ENCODE assay signal across 32 mouse cellular contexts in genomic region chr4:118861791-118862190, GRCm38 (mm10). TPM values are rescaled to one million over a fixed set of nuclear protein-coding genes. Genes with fewer than 3 reads are reported as not detected.
"Had no signal": no experiment of that assay in that cellular context is flagged by ENCODE, and none has a peak within 500 bp of the region (broad histone marks: within the 10 kb centered on the region; RNA-seq: fewer than 3 reads in every experiment).

No protein-coding gene starts in this region.

- H3K4me2 ChIP-seq: kidney, embryonic 15.5 days; liver, embryonic 13.5 days; midbrain, embryonic 11.5 days had no signal

- H3K4me3 ChIP-seq: kidney, embryonic 15.5 days; left cerebral cortex, adult 2 months; liver, embryonic 13.5 days had no signal

- H3K9ac ChIP-seq: kidney, embryonic 15.5 days; liver, embryonic 13.5 days had no signal

- H3K27ac ChIP-seq: kidney, embryonic 15.5 days; left cerebral cortex, adult 2 months; liver, embryonic 13.5 days had no signal

- H3K9me3 ChIP-seq: kidney, embryonic 15.5 days; liver, embryonic 13.5 days had no signal

- H3K27me3 ChIP-seq: kidney, embryonic 15.5 days; liver, embryonic 13.5 days had no signal

- DNase-seq: kidney, postnatal 10 days; kidney, postnatal 36 days; layer of hippocampus, postnatal 36 days; liver, embryonic 13.5 days; lung, adult 2 months; lung, postnatal 14 days; lung, postnatal 4 days; midbrain, embryonic 14.5 days; right cerebral cortex, postnatal 25 days; thymus, adult 2 months; thymus, postnatal 14 days; thymus, postnatal 4 days had no signal

- H3K36me3 ChIP-seq: kidney, embryonic 15.5 days; liver, embryonic 13.5 days had no signal

- H3K4me1 ChIP-seq: kidney, embryonic 15.5 days; liver, embryonic 13.5 days had no signal

RNA-seq across cellular contexts. Expression of gene Olfr1331, which starts 2.7 kb away (rescaled TPM):
- total RNA-seq: layer of hippocampus, adult 8-10 months; layer of hippocampus, postnatal 10 days; layer of hippocampus, postnatal 36 days; left cerebral cortex, adult 2 months; left cerebral cortex, postnatal 10 days; left cerebral cortex, postnatal 36 days; liver, adult 2 months; megakaryocyte progenitor cell, adult 5-6 weeks; megakaryocyte-erythroid progenitor cell, adult 5-6 weeks; midbrain, postnatal 0 days had no signal
- polyA plus RNA-seq: kidney, embryonic 15.5 days; limb, embryonic 11.5 days; limb, embryonic 14.5 days; liver, adult 2 months; liver, embryonic 13.5 days; liver, embryonic 16.5 days; lung, adult 2 months; lung, embryonic 16.5 days; midbrain, embryonic 11.5 days; midbrain, embryonic 14.5 days; midbrain, postnatal 0 days; neural tube, embryonic 11.5 days; neural tube, embryonic 14.5 days; small intestine, adult 2 months; spleen, adult 2 months; stomach, embryonic 16.5 days; thymus, adult 2 months had no signal

RNA-seq across cellular contexts. Expression of gene Olfr1333, which starts 25.7 kb away (rescaled TPM):
- total RNA-seq: layer of hippocampus, adult 8-10 months; layer of hippocampus, postnatal 10 days; layer of hippocampus, postnatal 36 days; left cerebral cortex, adult 2 months; left cerebral cortex, postnatal 10 days; left cerebral cortex, postnatal 36 days; liver, adult 2 months; megakaryocyte progenitor cell, adult 5-6 weeks; megakaryocyte-erythroid progenitor cell, adult 5-6 weeks; midbrain, postnatal 0 days had no signal
- polyA plus RNA-seq: kidney, embryonic 15.5 days; limb, embryonic 11.5 days; limb, embryonic 14.5 days; liver, adult 2 months; liver, embryonic 13.5 days; liver, embryonic 16.5 days; lung, adult 2 months; lung, embryonic 16.5 days; midbrain, embryonic 11.5 days; midbrain, embryonic 14.5 days; midbrain, postnatal 0 days; neural tube, embryonic 11.5 days; neural tube, embryonic 14.5 days; small intestine, adult 2 months; spleen, adult 2 months; stomach, embryonic 16.5 days; thymus, adult 2 months had no signal

RNA-seq across cellular contexts. Expression of gene Olfr1330, which starts 26.6 kb away (rescaled TPM):
- total RNA-seq: layer of hippocampus, adult 8-10 months; layer of hippocampus, postnatal 10 days; layer of hippocampus, postnatal 36 days; left cerebral cortex, adult 2 months; left cerebral cortex, postnatal 10 days; left cerebral cortex, postnatal 36 days; liver, adult 2 months; megakaryocyte progenitor cell, adult 5-6 weeks; megakaryocyte-erythroid progenitor cell, adult 5-6 weeks; midbrain, postnatal 0 days had no signal
- polyA plus RNA-seq: kidney, embryonic 15.5 days; limb, embryonic 11.5 days; liver, adult 2 months; liver, embryonic 13.5 days; lung, adult 2 months; lung, embryonic 16.5 days; midbrain, embryonic 11.5 days; midbrain, embryonic 14.5 days; midbrain, postnatal 0 days; neural tube, embryonic 11.5 days; neural tube, embryonic 14.5 days; small intestine, adult 2 months; spleen, adult 2 months; stomach, embryonic 16.5 days; thymus, adult 2 months had no signal

RNA-seq across cellular contexts. Expression of gene Olfr1335, which starts 52.0 kb away (rescaled TPM):
- total RNA-seq: layer of hippocampus, adult 8-10 months; layer of hippocampus, postnatal 10 days; layer of hippocampus, postnatal 36 days; left cerebral cortex, adult 2 months; left cerebral cortex, postnatal 10 days; left cerebral cortex, postnatal 36 days; liver, adult 2 months; megakaryocyte progenitor cell, adult 5-6 weeks; megakaryocyte-erythroid progenitor cell, adult 5-6 weeks; midbrain, postnatal 0 days had no signal
- polyA plus RNA-seq: kidney, embryonic 15.5 days; limb, embryonic 11.5 days; limb, embryonic 14.5 days; liver, adult 2 months; liver, embryonic 13.5 days; liver, embryonic 16.5 days; lung, adult 2 months; lung, embryonic 16.5 days; midbrain, embryonic 11.5 days; midbrain, embryonic 14.5 days; midbrain, postnatal 0 days; neural tube, embryonic 11.5 days; neural tube, embryonic 14.5 days; small intestine, adult 2 months; spleen, adult 2 months; stomach, embryonic 16.5 days; thymus, adult 2 months had no signal

RNA-seq across cellular contexts. Expression of gene Olfr1329, which starts 55.5 kb away (rescaled TPM):
- total RNA-seq: layer of hippocampus, adult 8-10 months; layer of hippocampus, postnatal 10 days; layer of hippocampus, postnatal 36 days; left cerebral cortex, adult 2 months; left cerebral cortex, postnatal 10 days; left cerebral cortex, postnatal 36 days; liver, adult 2 months; megakaryocyte progenitor cell, adult 5-6 weeks; megakaryocyte-erythroid progenitor cell, adult 5-6 weeks; midbrain, postnatal 0 days had no signal
- polyA plus RNA-seq: kidney, embryonic 15.5 days; limb, embryonic 11.5 days; limb, embryonic 14.5 days; liver, adult 2 months; liver, embryonic 13.5 days; liver, embryonic 16.5 days; lung, adult 2 months; lung, embryonic 16.5 days; midbrain, embryonic 11.5 days; midbrain, embryonic 14.5 days; midbrain, postnatal 0 days; neural tube, embryonic 11.5 days; neural tube, embryonic 14.5 days; small intestine, adult 2 months; spleen, adult 2 months; stomach, embryonic 16.5 days; thymus, adult 2 months had no signal
